20 mouse cellular contexts compared by ENCODE assay signal in genomic region chr8:34578043-34578442, GRCm38 (mm10).
DNase-seq lines count a peak whose midpoint lies in the region; ATAC-seq and TF ChIP-seq lines count a peak whose summit lies in the region.
"Had no signal": no experiment of that assay in that cellular context is flagged by ENCODE, and none has a peak within 500 bp of the region (broad histone marks: within the 10 kb centered on the region; RNA-seq: fewer than 3 reads in every experiment).

No protein-coding gene starts in this region.

- TF ChIP-seq CTCF in ES-Bruce4 (IDR thresholded peaks at IDR 0.05; ENCODE audit: low read depth, low read length), result no peak
- no peak for TF ChIP-seq CTCF in forebrain, postnatal 0 days (IDR thresholded peaks at IDR 0.05; ENCODE audit: low read depth)

- 26% methylated on average over 4 of the region's 4 CpGs for WGBS in forebrain, postnatal 0 days
- WGBS in forebrain, embryonic 15.5 days, result 26% methylated on average over 4 of the region's 4 CpGs

- no peaks in the 10 kb centered on the region for H3K27me3 ChIP-seq in ES-Bruce4 (ENCODE audit: control insufficient read depth, insufficient read depth, low read length, poor library complexity, severe bottlenecking)
- H3K27me3 ChIP-seq in forebrain, postnatal 0 days (ENCODE audit: insufficient read depth, low read length), result no peaks in the 10 kb centered on the region
- no peaks in the 10 kb centered on the region for H3K27me3 ChIP-seq in forebrain, embryonic 15.5 days
- H3K27me3 ChIP-seq: forebrain, embryonic 12.5 days; heart, embryonic 15.5 days; hindbrain, embryonic 13.5 days; limb, embryonic 12.5 days; lung, embryonic 15.5 days; midbrain, embryonic 13.5 days had no signal

- no peaks in the 10 kb centered on the region for H3K36me3 ChIP-seq in ES-Bruce4 (ENCODE audit: control insufficient read depth, insufficient read depth, low read length, poor library complexity, severe bottlenecking)
- no peaks in the 10 kb centered on the region for H3K36me3 ChIP-seq in forebrain, postnatal 0 days (ENCODE audit: insufficient read depth)
- no peaks in the 10 kb centered on the region for H3K36me3 ChIP-seq in forebrain, embryonic 15.5 days
- H3K36me3 ChIP-seq: forebrain, embryonic 12.5 days; heart, embryonic 15.5 days; hindbrain, embryonic 13.5 days; limb, embryonic 12.5 days; lung, embryonic 15.5 days; midbrain, embryonic 13.5 days had no signal

- H3K27ac ChIP-seq in ES-Bruce4 (ENCODE audit: insufficient read depth, low read length), result no peak overlapping the region
- no peak overlapping the region for H3K27ac ChIP-seq in forebrain, postnatal 0 days (ENCODE audit: low read depth, low read length)
- H3K27ac ChIP-seq in forebrain, embryonic 15.5 days (replicated peaks), result no peak overlapping the region
- H3K27ac ChIP-seq: forebrain, embryonic 12.5 days; heart, embryonic 15.5 days; hindbrain, embryonic 13.5 days; limb, embryonic 12.5 days; lung, embryonic 15.5 days; midbrain, embryonic 13.5 days had no signal

- no peak for ATAC-seq in forebrain, postnatal 0 days
- no peak for ATAC-seq in forebrain, embryonic 15.5 days (replicated peaks)
- ATAC-seq: activated CD4-positive, CD25-positive, alpha-beta regulatory T cell, adult 4 months; CD4-positive, CD25-positive, alpha-beta regulatory T cell, adult 4 months; midbrain, embryonic 13.5 days had no signal

- H3K4me3 ChIP-seq in ES-Bruce4 (ENCODE audit: low read depth, low read length), result no peak overlapping the region
- no peak overlapping the region for H3K4me3 ChIP-seq in forebrain, postnatal 0 days (ENCODE audit: low read depth, low read length)
- H3K4me3 ChIP-seq in forebrain, embryonic 15.5 days, result no peak overlapping the region
- H3K4me3 ChIP-seq: forebrain, embryonic 12.5 days; heart, embryonic 15.5 days; hindbrain, embryonic 13.5 days; limb, embryonic 12.5 days; lung, embryonic 15.5 days; midbrain, embryonic 13.5 days had no signal

- H3K9me3 ChIP-seq in ES-Bruce4 (replicated peaks; ENCODE audit: control insufficient read depth, insufficient read depth, low read length, poor library complexity, severe bottlenecking), result no peaks in the 10 kb centered on the region
- no peaks in the 10 kb centered on the region for H3K9me3 ChIP-seq in forebrain, postnatal 0 days (ENCODE audit: low read length)
- no peaks in the 10 kb centered on the region for H3K9me3 ChIP-seq in forebrain, embryonic 15.5 days
- H3K9me3 ChIP-seq: forebrain, embryonic 12.5 days; heart, embryonic 15.5 days; hindbrain, embryonic 13.5 days; limb, embryonic 12.5 days; lung, embryonic 15.5 days; midbrain, embryonic 13.5 days had no signal

- no peak for TF ChIP-seq POLR2A in ES-Bruce4 (IDR thresholded peaks at IDR 0.05; ENCODE audit: insufficient read depth, low read length)

- H3K4me2 ChIP-seq in forebrain, postnatal 0 days (ENCODE audit: low read depth), result no peak overlapping the region
- no peak overlapping the region for H3K4me2 ChIP-seq in forebrain, embryonic 15.5 days (replicated peaks)
- H3K4me2 ChIP-seq: forebrain, embryonic 12.5 days; heart, embryonic 15.5 days; hindbrain, embryonic 13.5 days; limb, embryonic 12.5 days; lung, embryonic 15.5 days; midbrain, embryonic 13.5 days had no signal

- TF ChIP-seq EP300 in ES-Bruce4 (IDR thresholded peaks at IDR 0.05; ENCODE audit: insufficient read depth, low read depth, low read length), result peak; percentile 69; the same call in 1 of the 2 replicates

- no peaks in the 10 kb centered on the region for H3K4me1 ChIP-seq in ES-Bruce4 (ENCODE audit: control insufficient read depth, insufficient read depth, low read length)
- no peaks in the 10 kb centered on the region for H3K4me1 ChIP-seq in forebrain, postnatal 0 days (ENCODE audit: insufficient read depth)
- no peaks in the 10 kb centered on the region for H3K4me1 ChIP-seq in forebrain, embryonic 15.5 days
- H3K4me1 ChIP-seq: heart, embryonic 15.5 days; midbrain, embryonic 13.5 days had no signal

- DNase-seq in R1 (ENCODE audit: low read depth, low spot score), result peak; percentile 11
- DNase-seq in lung, adult 18-20 months, result peak; percentile 23 to 68
- DNase-seq in lung, postnatal 4 days, result peak; percentile 33 to 59
- no peak for DNase-seq in Muller cell, postnatal 12 days (ENCODE audit: inconsistent ontology term)
- DNase-seq in forebrain, postnatal 0 days, result no peak
- DNase-seq: cerebellum, postnatal 36 days; heart, adult 11 months; kidney, adult 18-20 months; kidney, postnatal 4 days; layer of hippocampus, postnatal 36 days had no signal

- H3K9ac ChIP-seq in ES-Bruce4 (ENCODE audit: low read depth, poor library complexity, severe bottlenecking), result no peak overlapping the region
- no peak overlapping the region for H3K9ac ChIP-seq in forebrain, postnatal 0 days
- H3K9ac ChIP-seq in forebrain, embryonic 15.5 days (replicated peaks), result no peak overlapping the region
- H3K9ac ChIP-seq: forebrain, embryonic 12.5 days; heart, embryonic 15.5 days; hindbrain, embryonic 13.5 days; limb, embryonic 12.5 days; lung, embryonic 15.5 days; midbrain, embryonic 13.5 days had no signal

Comparison
In these comparisons a context has a peak if more than half of its experiments do, and no peak if none do; other contexts are left out.
1. DNase-seq: peak in R1 (single experiment), lung, adult 18-20 months (2 of 2) and lung, postnatal 4 days (2 of 2); none in Muller cell, postnatal 12 days (single experiment) and forebrain, postnatal 0 days (single experiment).